Mouse (Mus musculus) urinary bladder, adult 18-20 months (tissue): ENCODE data around the gene Mrpl33.
"Not testable (repeated sequence)": the region's sequence is repeated elsewhere in the genome, so short reads cannot be mapped to it uniquely, and the experiment has no call there.

Experiments used
- DNase-seq, 2 experiments: peaks; one replicate each; pipeline ENCODE4 v3.0.0; 2022; ENCODE audit warnings: low spot score in 2 of 2, mixed read lengths in 2 of 2

The Mrpl33 gene

GRCm38 (mm10) chr5:31597430-31597944 is 752 bp downstream of the Mrpl33 start:
- no peak for DNase-seq

- DNase-seq, result no peak
Observed at GRCm38 (mm10) chr5:31598121-31598520, 1.4 kb downstream of the Mrpl33 start.

- peak in 1 of 2 experiments; percentile 27 for DNase-seq
Observed at GRCm38 (mm10) chr5:31598579-31598978, 1.8 kb downstream of the Mrpl33 start.

- DNase-seq, result no peak
Observed at GRCm38 (mm10) chr5:31599161-31599560, 2.4 kb downstream of the Mrpl33 start.

GRCm38 (mm10) chr5:31601162-31601722 is 4.5 kb downstream of the Mrpl33 start:
- DNase-seq, result no peak

GRCm38 (mm10) chr5:31602377-31602776 is 5.6 kb downstream of the Mrpl33 start:
- peak; percentile 37 to 83 for DNase-seq

GRCm38 (mm10) chr5:31603766-31604165 is 7.0 kb downstream of the Mrpl33 start:
- no peak for DNase-seq

GRCm38 (mm10) chr5:31606151-31606550 is 9.4 kb downstream of the Mrpl33 start:
- no peak for DNase-seq

GRCm38 (mm10) chr5:31610376-31611086 is 13.8 kb downstream of the Mrpl33 start:
- DNase-seq, result no peak

GRCm38 (mm10) chr5:31611186-31611585 is 14.5 kb downstream of the Mrpl33 start:
- no peak for DNase-seq

- peak; percentile 79 to 81 for DNase-seq
Observed at GRCm38 (mm10) chr5:31613852-31614286, 17.1 kb downstream of the Mrpl33 start.

- no peak for DNase-seq
Observed at GRCm38 (mm10) chr5:31614339-31615025, 17.7 kb downstream of the Mrpl33 start.

GRCm38 (mm10) chr5:31620326-31620725 is 23.6 kb downstream of the Mrpl33 start:
- no peak for DNase-seq

GRCm38 (mm10) chr5:31627117-31627516 is 30.4 kb downstream of the Mrpl33 start:
- DNase-seq, result no peak

- no peak for DNase-seq
Observed at GRCm38 (mm10) chr5:31627562-31628526, 31.1 kb downstream of the Mrpl33 start.

GRCm38 (mm10) chr5:31628555-31628954 is 31.8 kb downstream of the Mrpl33 start:
- DNase-seq, result no peak

- peak in 1 of 2 experiments; percentile 36 for DNase-seq
Observed at GRCm38 (mm10) chr5:31630064-31630463, 33.3 kb downstream of the Mrpl33 start.

- not testable (repeated sequence) for DNase-seq
Observed at GRCm38 (mm10) chr5:31631169-31631568, 34.4 kb downstream of the Mrpl33 start.

- DNase-seq, result no peak
Observed at GRCm38 (mm10) chr5:31634161-31634560, 37.4 kb downstream of the Mrpl33 start.

- no peak for DNase-seq
Observed at GRCm38 (mm10) chr5:31634679-31635078, 37.9 kb downstream of the Mrpl33 start.

GRCm38 (mm10) chr5:31636636-31637253 is 40.0 kb downstream of the Mrpl33 start:
- no peak for DNase-seq
